Mouse (Mus musculus): ENCODE data around the gene Nod1.

GRCm38 (mm10) chr6:54972929-54973211, 458 bp upstream of the Nod1 start:
- no peak for TF ChIP-seq GATA1 (IDR thresholded peaks at IDR 0.05; ENCODE audit: low read length)
- no peak for TF ChIP-seq TAL1 (IDR thresholded peaks at IDR 0.05; ENCODE audit: low read length)
